Mouse (Mus musculus) T-helper 17 cell (primary cell): ENCODE data around the gene Nxpe4.
"Not testable (repeated sequence)": the region's sequence is repeated elsewhere in the genome, so short reads cannot be mapped to it uniquely, and the experiment has no call there.

Experiments used
- in situ Hi-C, 2 experiments: fragments of 300-600 bp; cut with MboI, MseI; formaldehyde crosslinking; loops; 1 replicate in 1 of 2; 2 replicates in 1 of 2; pipeline ENCODE4 v1.15.1; 2025; ENCODE audit warnings: high pct_unique_total_duplicates in 2 of 2

Gene Nxpe4

GRCm38 (mm10) chr9:48240431-48240830 is 78.6 kb downstream of the Nxpe4 start:
- in situ Hi-C loops: no loop called here

DNA sequence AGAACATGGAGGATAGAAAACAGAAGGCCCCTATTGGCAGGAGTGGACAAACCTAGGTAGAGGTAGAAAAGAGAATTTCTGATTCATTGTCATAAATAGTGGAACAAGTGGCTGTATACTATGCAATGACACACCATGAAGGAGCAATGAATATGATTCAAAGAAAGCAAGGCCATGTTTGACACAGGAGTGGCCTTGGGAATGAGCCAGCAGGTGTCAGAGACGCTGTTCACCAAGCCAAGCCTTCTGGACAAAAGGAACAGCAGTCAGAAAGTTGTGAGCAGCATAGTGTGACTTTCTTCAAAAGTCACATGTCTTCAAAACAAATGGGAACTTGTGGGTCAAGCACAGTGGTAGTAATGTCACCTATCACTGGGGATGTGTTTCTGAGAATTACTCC is 80.0 kb downstream of the Nxpe4 start:
- in situ Hi-C loops: no loop called here

- in situ Hi-C loops: no loop called here
Observed at GRCm38 (mm10) chr9:48242756-48243155, 80.9 kb downstream of the Nxpe4 start.

- in situ Hi-C loops: no loop called here
Observed at GRCm38 (mm10) chr9:48244175-48244574, 82.4 kb downstream of the Nxpe4 start.

DNA sequence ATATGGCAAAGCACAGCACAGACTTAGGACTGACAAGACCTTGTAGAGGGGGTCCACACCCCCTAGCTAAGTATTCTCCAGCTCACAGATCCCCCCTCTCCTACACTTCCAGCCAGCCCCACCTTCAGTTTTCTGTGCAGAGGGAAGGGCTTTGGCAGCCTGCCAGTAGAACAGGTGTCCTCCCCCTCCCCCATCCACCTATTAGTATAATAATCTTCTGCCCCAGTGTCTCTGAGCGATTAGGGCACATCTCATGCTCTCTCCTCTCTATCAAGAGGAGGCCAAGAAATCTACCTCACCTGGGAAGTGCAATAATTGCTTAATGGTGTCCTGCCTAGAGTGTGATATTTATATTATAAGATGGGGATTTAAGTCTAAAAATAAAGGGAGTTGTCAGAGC is 83.7 kb downstream of the Nxpe4 start:
- in situ Hi-C loops: no loop called here

DNA sequence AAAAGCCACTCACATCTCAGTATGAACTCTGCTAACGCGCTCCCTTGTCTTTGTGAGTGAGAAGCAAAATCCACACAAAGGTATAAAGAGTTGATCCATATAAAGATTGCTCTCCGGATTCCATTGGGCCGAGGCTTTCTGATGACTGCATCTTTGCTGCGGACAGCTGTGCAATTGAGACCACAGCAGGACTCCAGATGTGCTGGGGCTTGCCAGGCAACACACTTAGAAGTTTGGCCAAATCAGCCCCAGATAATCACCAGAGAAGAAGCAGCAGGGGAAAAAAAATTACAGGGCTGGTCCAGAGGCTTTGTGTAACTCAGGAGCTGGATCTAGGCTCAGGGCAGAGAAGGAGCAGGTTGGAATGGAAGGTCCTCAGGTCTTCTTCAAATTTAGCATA is 85.5 kb downstream of the Nxpe4 start:
- in situ Hi-C loops: no loop called here

GRCm38 (mm10) chr9:48252236-48252635 is 90.4 kb downstream of the Nxpe4 start:
- in situ Hi-C loops: loop anchor here (25.0 kb wide), 2 partner anchors 335 to 360 kb away; partner anchors contain the start of gene Nnmt (in 1 of the 2)

DNA sequence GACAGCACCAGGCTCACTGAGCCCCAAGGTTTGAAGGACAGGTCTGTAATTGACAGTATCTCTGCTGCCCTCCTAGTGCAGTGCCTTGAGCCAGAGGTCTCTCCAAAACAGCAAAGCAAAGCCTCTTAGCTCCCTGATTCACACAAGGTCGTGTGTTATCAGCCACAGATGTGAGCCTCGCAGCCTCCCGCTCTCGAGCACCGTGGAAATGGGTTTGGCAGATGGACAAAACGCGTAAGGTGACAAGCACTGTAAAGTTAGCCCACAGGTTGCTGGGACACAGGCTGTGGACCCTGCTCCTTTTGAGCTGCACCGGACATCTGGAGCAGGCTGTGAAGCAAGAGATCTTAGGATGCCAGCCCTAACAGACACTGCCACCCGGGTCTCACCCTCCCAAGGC is 95.2 kb downstream of the Nxpe4 start:
- in situ Hi-C loops: loop anchor here (25.0 kb wide), 2 partner anchors 330 to 355 kb away; partner anchors contain the start of gene Nnmt (in 1 of the 2)

GRCm38 (mm10) chr9:48257741-48258423 is 96.1 kb downstream of the Nxpe4 start:
- in situ Hi-C loops: loop anchor here (25.0 kb wide), 2 partner anchors 329 to 354 kb away; partner anchors contain the start of gene Nnmt (in 1 of the 2)

GRCm38 (mm10) chr9:48264616-48265015 is 102.8 kb downstream of the Nxpe4 start:
- in situ Hi-C loops: loop anchor here (5.0 to 25.0 kb wide), 3 partner anchors 93 to 348 kb away; partner anchors contain the start of gene Nnmt (in 1 of the 2)

DNA sequence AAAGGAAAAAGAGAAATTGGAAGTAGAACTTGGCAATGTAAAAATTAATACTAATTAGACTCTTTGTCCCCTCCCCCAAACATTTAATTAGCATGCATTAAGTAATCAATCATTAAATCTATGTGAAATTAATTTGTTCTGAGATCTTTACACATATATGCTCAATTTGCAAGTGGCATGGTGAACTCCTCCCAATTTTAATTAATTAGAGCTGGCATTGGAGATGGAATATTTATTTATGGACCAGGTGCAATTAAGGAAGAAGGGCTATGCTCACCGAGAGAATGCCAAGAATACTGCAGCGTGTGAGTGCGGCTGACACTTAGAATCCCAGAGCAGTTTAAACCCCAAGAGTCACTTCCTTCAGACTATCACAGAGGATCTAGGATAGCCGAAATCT is 103.7 kb downstream of the Nxpe4 start:
- in situ Hi-C loops: loop anchor here (5.0 to 25.0 kb wide), 3 partner anchors 92 to 347 kb away; partner anchors contain the start of gene Nnmt (in 1 of the 2)

DNA sequence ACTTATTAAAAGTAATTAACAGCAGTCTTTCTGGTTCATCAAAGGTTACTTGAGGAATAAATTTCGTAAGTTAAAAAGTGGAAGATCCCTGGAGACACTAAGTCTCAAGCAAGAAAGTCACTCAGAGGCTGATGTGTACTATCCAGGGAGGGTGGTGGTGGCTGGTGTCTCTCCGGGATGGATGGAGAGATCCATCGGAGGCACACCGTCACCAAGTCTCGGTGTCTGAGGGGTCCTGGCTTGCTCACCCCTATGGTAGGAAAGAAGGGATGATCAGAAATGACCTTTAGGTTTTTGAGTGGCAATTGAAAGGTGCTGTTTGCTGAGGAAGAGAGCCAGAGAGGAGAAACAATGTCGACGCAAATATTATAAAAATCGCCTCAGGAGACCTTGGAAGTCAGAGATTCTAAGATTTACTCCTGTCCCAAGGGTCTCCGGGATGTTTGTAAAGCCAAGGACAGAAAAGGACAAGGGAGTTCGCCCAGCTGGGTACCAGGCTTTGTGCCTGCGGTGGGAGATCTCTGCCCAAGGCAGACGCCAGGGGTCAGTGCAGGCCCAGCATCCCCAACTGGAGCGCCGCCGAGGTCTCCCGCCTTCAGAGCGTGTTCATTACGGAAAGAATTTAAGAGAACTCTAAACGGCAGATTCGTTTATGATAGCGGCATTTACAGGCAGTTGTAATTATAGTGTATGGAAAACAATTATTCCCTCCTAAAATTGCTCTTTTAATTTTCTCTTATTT is 104.6 kb downstream of the Nxpe4 start:
- in situ Hi-C loops: loop anchor here (5.0 to 25.0 kb wide), 3 partner anchors 91 to 346 kb away; partner anchors contain the start of gene Nnmt (in 1 of the 2)

DNA sequence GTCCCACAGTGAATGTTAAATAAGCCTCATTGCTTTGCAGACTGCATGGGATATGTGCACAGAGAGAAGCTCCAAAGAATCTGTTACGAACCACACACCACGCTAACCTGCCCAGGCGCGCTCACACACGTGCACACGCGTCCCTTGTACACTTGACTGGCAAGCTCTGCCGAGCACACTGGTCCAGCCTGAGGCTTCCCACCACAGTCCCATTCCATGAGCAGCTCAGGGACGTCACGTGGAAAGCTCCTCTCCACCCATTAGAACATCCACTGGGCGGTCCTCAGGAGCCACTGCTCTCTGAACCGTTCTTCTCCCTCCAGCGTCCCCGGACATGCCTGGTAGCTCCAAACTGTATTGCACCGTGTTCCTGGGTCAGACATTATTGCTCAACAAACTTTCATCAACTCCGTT is 105.2 kb downstream of the Nxpe4 start:
- in situ Hi-C loops: loop anchor here (5.0 to 25.0 kb wide), 3 partner anchors 90 to 345 kb away; partner anchors contain the start of gene Nnmt (in 1 of the 2)

DNA sequence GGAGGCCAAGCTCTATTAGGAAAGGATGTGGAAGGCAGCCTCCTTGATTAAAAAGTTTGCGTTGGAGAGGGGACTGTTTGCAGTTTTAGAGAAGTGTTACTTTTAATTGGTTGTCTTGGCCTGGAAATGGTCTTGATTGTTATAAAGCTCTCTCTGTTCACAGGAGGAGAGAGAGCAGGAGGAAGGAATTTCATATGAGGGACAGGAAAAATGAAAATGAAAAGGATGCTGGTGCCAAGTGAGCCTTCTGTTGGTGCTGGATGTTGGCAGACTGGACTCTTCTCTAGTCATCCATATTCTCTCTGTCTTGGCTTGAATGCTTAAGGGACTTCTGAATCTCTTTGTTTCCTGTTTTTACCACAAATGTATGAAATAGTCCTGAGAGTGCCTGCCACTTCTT is 106.1 kb downstream of the Nxpe4 start:
- in situ Hi-C loops: loop anchor here (5.0 to 25.0 kb wide), 3 partner anchors 89 to 344 kb away; partner anchors contain the start of gene Nnmt (in 1 of the 2)

- in situ Hi-C loops: no loop called here
Observed at GRCm38 (mm10) chr9:48276831-48277230, 115.0 kb downstream of the Nxpe4 start.

GRCm38 (mm10) chr9:48284221-48284620 is 122.4 kb downstream of the Nxpe4 start:
- in situ Hi-C loops: no loop called here

DNA sequence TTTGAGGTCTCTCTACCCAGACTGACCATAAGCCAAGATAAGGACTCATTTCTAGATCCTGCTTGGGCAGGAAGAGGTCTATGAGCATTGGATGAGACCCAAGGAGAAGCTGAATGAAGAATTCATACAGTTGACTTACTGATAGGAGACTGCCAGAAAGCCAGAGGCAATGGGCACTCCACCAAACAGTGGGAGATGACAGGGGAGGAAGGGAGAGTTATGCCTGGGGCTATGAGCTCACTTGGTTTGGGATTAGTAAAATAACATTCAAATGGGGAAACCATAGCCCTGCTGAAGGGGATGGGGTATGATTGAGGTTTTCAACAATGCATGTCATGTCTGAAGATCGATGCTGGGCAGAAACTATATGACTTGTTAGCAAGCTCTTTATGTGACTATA is 128.5 kb downstream of the Nxpe4 start:
- in situ Hi-C loops: no loop called here

GRCm38 (mm10) chr9:48294754-48295153 is 132.9 kb downstream of the Nxpe4 start:
- in situ Hi-C loops: no loop called here

- in situ Hi-C loops: no loop called here
Observed at GRCm38 (mm10) chr9:48298983-48299382, 137.2 kb downstream of the Nxpe4 start.

GRCm38 (mm10) chr9:48303564-48303963 is 141.7 kb downstream of the Nxpe4 start:
- in situ Hi-C loops: not testable (repeated sequence)

GRCm38 (mm10) chr9:48311241-48311640 is 149.4 kb downstream of the Nxpe4 start:
- in situ Hi-C loops: no loop called here

DNA sequence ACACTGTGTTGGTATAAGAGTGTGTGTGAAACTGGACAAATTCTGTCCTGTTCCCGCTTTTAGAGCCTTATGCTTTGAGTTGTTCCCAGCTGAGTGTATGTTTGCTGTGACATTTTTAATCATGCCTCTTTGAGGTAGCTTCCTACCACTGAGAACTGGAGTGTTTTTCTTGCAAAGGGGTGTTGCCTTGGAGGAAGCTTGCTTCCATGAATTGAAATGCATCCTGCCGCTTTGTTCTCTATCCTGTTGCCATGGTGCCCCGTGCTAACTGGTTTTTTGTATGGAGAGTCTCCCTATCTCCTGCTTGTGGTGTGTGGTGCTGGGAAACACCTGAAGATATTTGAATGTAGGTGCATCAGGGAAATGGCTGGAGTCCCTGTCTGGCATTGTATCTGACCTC is 152.4 kb downstream of the Nxpe4 start:
- in situ Hi-C loops: no loop called here
